Mouse (Mus musculus) heart, adult 2 months (tissue): ENCODE data around the gene Fcrl6.

Experiments used
- CTCF ChIP-seq: fragments of 200-600 bp; IDR thresholded peaks from 2 replicates; pipeline ENCODE4 v1.8.1; 2022; ENCODE audit warnings: antibody characterized with exemption, mild to moderate bottlenecking, moderate library complexity
- EP300 ChIP-seq: fragments of 200-500 bp; IDR thresholded peaks from 2 replicates; pipeline ENCODE4 v1.6.1; 2011; ENCODE audit warnings: low read depth, low read length, control low read depth; ENCODE audit not compliant: insufficient read depth
- POLR2A ChIP-seq: fragments of 200-500 bp; IDR thresholded peaks from 2 replicates; pipeline ENCODE4 v1.6.1; 2011; ENCODE audit warnings: mild to moderate bottlenecking, low read depth, low read length, control low read depth; ENCODE audit not compliant: insufficient read depth

DNA sequence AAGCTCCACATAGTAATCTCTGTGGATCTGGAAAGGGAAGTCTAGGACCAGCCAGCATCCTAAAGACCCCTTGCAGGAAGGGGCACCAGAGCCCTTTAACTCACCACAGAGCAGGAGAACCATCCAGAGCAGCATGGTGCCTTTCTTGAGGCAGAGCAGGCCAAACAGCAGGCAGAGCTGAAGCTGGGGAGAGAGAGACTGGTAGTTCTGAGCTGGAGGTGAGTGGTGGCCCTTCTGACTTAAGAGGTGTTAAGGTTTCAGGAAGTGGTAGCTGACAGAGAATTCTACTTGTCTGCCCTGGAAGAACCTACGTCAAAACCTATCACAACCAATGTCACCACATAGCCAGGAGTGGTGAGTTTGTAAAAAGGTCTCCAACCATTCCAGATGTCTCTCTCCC, at the start of gene Fcrl6:
- no peak for TF ChIP-seq CTCF
- no peak for TF ChIP-seq EP300
- TF ChIP-seq POLR2A, result no peak
